ENCODE assay signal across 9 mouse cellular contexts in the genomic region with DNA sequence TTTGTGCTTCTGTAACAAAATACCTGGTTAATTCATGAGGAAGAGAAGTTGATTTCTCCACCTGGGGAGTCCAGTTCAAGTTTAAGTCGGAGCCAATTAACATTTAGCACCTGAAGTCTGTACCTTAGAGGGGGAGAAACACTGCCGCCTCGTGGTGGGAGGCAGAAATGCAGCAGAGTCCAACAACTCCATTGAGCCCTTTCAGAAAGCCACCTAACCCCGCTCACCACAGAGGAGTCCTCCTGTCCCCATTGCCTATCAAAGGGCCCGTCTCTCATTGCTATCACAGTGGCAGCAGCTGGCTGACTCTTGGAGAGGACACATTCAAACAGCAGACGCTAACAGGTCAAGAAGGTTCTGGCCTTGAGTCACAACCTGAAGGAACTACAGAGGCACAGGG. TPM values are rescaled to one million over a fixed set of nuclear protein-coding genes. Genes with fewer than 3 reads are reported as not detected.
DNase-seq lines count a peak whose midpoint lies in the region; ATAC-seq and TF ChIP-seq lines count a peak whose summit lies in the region.
"Had no signal": no experiment of that assay in that cellular context is flagged by ENCODE, and none has a peak within 500 bp of the region (broad histone marks: within the 10 kb centered on the region; RNA-seq: fewer than 3 reads in every experiment).

No protein-coding gene starts in this region.

- no peaks in the 10 kb centered on the region for H3K9me3 ChIP-seq in hindbrain, postnatal 0 days (ENCODE audit: low read length)
- no peaks in the 10 kb centered on the region for H3K9me3 ChIP-seq in hindbrain, embryonic 13.5 days
- H3K9me3 ChIP-seq: liver, embryonic 15.5 days had no signal

- H3K9ac ChIP-seq in hindbrain, postnatal 0 days (replicated peaks; ENCODE audit: low read length), result no peak overlapping the region
- no peak overlapping the region for H3K9ac ChIP-seq in hindbrain, embryonic 13.5 days
- H3K9ac ChIP-seq: liver, embryonic 15.5 days had no signal

- no peaks in the 10 kb centered on the region for H3K27me3 ChIP-seq in hindbrain, postnatal 0 days (ENCODE audit: insufficient read depth, low read length)
- no peaks in the 10 kb centered on the region; the same call in 1 of the 2 replicates for H3K27me3 ChIP-seq in hindbrain, embryonic 13.5 days
- H3K27me3 ChIP-seq: liver, embryonic 15.5 days had no signal

- 27% methylated on average over 6 of the region's 6 CpGs for WGBS in hindbrain, postnatal 0 days
- WGBS in hindbrain, embryonic 13.5 days, result 26% methylated on average over 6 of the region's 6 CpGs
- WGBS in large intestine, adult 2 months, result 13% methylated on average over 6 of the region's 6 CpGs

- no peaks in the 10 kb centered on the region for H3K4me1 ChIP-seq in hindbrain, postnatal 0 days (ENCODE audit: insufficient read depth, low read length)
- H3K4me1 ChIP-seq in hindbrain, embryonic 13.5 days (replicated peaks), result no peaks in the 10 kb centered on the region
- H3K4me1 ChIP-seq: liver, embryonic 15.5 days had no signal

- H3K36me3 ChIP-seq in hindbrain, postnatal 0 days (ENCODE audit: insufficient read depth, low read length), result no peaks in the 10 kb centered on the region
- no peaks in the 10 kb centered on the region for H3K36me3 ChIP-seq in hindbrain, embryonic 13.5 days
- H3K36me3 ChIP-seq: liver, embryonic 15.5 days had no signal

- H3K4me3 ChIP-seq in hindbrain, postnatal 0 days (ENCODE audit: low read length), result no peak overlapping the region
- no peak overlapping the region for H3K4me3 ChIP-seq in hindbrain, embryonic 13.5 days
- H3K4me3 ChIP-seq: liver, embryonic 15.5 days had no signal

- ATAC-seq in hindbrain, postnatal 0 days, result no peak
- ATAC-seq in hindbrain, embryonic 13.5 days (ENCODE audit: low FRiP score), result no peak
- peak; percentile 59 for ATAC-seq in activated CD4-positive, CD25-positive, alpha-beta regulatory T cell, adult 4 months

- no peak overlapping the region for H3K4me2 ChIP-seq in hindbrain, postnatal 0 days (ENCODE audit: low read depth, low read length)
- no peak overlapping the region for H3K4me2 ChIP-seq in hindbrain, embryonic 13.5 days
- H3K4me2 ChIP-seq: liver, embryonic 15.5 days had no signal

- DNase-seq in hindbrain, postnatal 0 days (ENCODE audit: low spot score), result peak; percentile 28
- DNase-seq in CD4-positive helper T cell, adult 2 months (ENCODE audit: low read depth, low spot score), result peak; percentile 72
- peak; percentile 44 for DNase-seq in embryo, embryonic 10 days (ENCODE audit: low spot score)
- peak; percentile 37 for DNase-seq in large intestine, adult 2 months (ENCODE audit: low read depth, low spot score)
- DNase-seq in retina, embryonic 14.5 days (ENCODE audit: low spot score), result peak; percentile 60
- DNase-seq in frontal cortex, postnatal 10 days (ENCODE audit: low spot score in 2 of 2), result no peak

- no peak overlapping the region for H3K27ac ChIP-seq in hindbrain, postnatal 0 days
- no peak overlapping the region for H3K27ac ChIP-seq in hindbrain, embryonic 13.5 days
- H3K27ac ChIP-seq: liver, embryonic 15.5 days had no signal

- TF ChIP-seq CTCF in hindbrain, postnatal 0 days (IDR thresholded peaks at IDR 0.05; ENCODE audit: low read depth), result peak; percentile 63

RNA-seq across cellular contexts. Expression of a gene that starts 37.5 kb away (rescaled TPM):
- total RNA-seq in hindbrain, postnatal 0 days (2014; rRNA removed), result not detected in 2 replicates
- polyA plus RNA-seq in hindbrain, postnatal 0 days (2015; fragmentation: Nextera tagmentation; extraction: Ambion mirVana), result not detected in 2 replicates
- not detected in 2 replicates for polyA plus RNA-seq in hindbrain, embryonic 13.5 days (2015; fragmentation: Nextera tagmentation; extraction: Ambion mirVana)
- not detected for polyA plus RNA-seq in activated CD4-positive, CD25-positive, alpha-beta regulatory T cell, adult 4 months (2017; shearing (Covaris generic))
- 179 and 656 TPM in 2 replicates for polyA plus RNA-seq in large intestine, adult 2 months (2012; rRNA removed)
- polyA plus RNA-seq: liver, embryonic 15.5 days had no signal

RNA-seq across cellular contexts. Expression of a gene that starts 37.6 kb away (rescaled TPM):
- 6.6 and 6.7 TPM in 2 replicates for total RNA-seq in hindbrain, postnatal 0 days (2014; rRNA removed)
- polyA plus RNA-seq in hindbrain, postnatal 0 days (2015; fragmentation: Nextera tagmentation; extraction: Ambion mirVana), result 3.0 and 3.6 TPM in 2 replicates
- polyA plus RNA-seq in hindbrain, embryonic 13.5 days (2015; fragmentation: Nextera tagmentation; extraction: Ambion mirVana), result 2.5 and 3.0 TPM in 2 replicates
- under 1 TPM in 1 of 2 experiments, not detected in 1; 0.17 TPM for polyA plus RNA-seq in activated CD4-positive, CD25-positive, alpha-beta regulatory T cell, adult 4 months (2017; shearing (Covaris generic))
- polyA plus RNA-seq in large intestine, adult 2 months (2012; rRNA removed), result 0.66 and 0.67 TPM in 2 replicates

RNA-seq across cellular contexts. Expression of a gene that starts 51.0 kb away (rescaled TPM):
- total RNA-seq in hindbrain, postnatal 0 days (2014; rRNA removed), result 3.2 TPM in 1 of 2 replicates, not detected in the other
- polyA plus RNA-seq in hindbrain, postnatal 0 days (2015; fragmentation: Nextera tagmentation; extraction: Ambion mirVana), result 13.1 and 13.5 TPM in 2 replicates
- 4.2 and 4.6 TPM in 2 replicates for polyA plus RNA-seq in hindbrain, embryonic 13.5 days (2015; fragmentation: Nextera tagmentation; extraction: Ambion mirVana)
- 1,000 to 10,000 TPM; 1,686 to 1,965 TPM for polyA plus RNA-seq in activated CD4-positive, CD25-positive, alpha-beta regulatory T cell, adult 4 months (2017; shearing (Covaris generic))
- 217 and 307 TPM in 2 replicates for polyA plus RNA-seq in large intestine, adult 2 months (2012; rRNA removed)

Comparison
In these comparisons a context has a peak if more than half of its experiments do, and no peak if none do; other contexts are left out.
1. DNase-seq: peak in hindbrain, postnatal 0 days (single experiment), CD4-positive helper T cell, adult 2 months (single experiment), embryo, embryonic 10 days (single experiment), large intestine, adult 2 months (single experiment) and retina, embryonic 14.5 days (single experiment); none in frontal cortex, postnatal 10 days (0 of 2).
2. RNA of a gene that starts 37.5 kb away (polyA plus RNA-seq): 179 to 656 TPM in large intestine, adult 2 months; not detected in hindbrain, postnatal 0 days, not detected in hindbrain, embryonic 13.5 days and not detected in activated CD4-positive, CD25-positive, alpha-beta regulatory T cell, adult 4 months; every median in the first group is over 100 times any median in the second.
3. RNA of a gene that starts 51.0 kb away (polyA plus RNA-seq): 1,686 to 1,965 TPM in activated CD4-positive, CD25-positive, alpha-beta regulatory T cell, adult 4 months and 217 to 307 TPM in large intestine, adult 2 months; 13.1 to 13.5 TPM in hindbrain, postnatal 0 days and 4.2 to 4.6 TPM in hindbrain, embryonic 13.5 days; every median in the first group is over 10 times any median in the second.